Mouse (Mus musculus): ENCODE data around the gene Gm2030. TPM values are rescaled to one million over a fixed set of nuclear protein-coding genes. Genes with fewer than 3 reads are reported as not detected.

Gm2030 gene
- not detected for polyA plus RNA-seq (2014; fragmentation: Illumina TruSeq; extraction: RNeasy Lipid Tissue Mini Kit (QIAGEN cat#74804); ENCODE audit: low read depth, low replicate concordance)

DNA sequence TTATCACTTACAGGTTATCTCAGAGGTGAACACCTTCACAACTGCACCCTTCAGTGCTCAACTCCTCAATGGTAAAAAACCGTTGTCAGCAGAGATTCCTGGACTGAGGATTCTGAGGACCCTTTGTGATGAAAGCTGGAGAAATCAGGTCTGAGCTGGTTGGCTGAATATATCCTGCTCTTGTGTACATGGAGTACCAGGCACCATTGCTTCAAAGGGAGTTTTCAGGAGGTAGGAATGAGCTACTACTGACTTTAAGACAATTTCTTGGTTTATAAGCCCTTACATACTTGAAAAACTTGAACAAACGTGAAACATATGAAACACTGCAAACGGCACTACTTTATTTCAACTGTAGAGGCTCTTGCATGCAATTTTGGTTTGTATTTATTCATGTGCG lies at the start of gene Gm2030:
Gene Gm2030, minus strand, starts transcription at position 101 of the 400 bp plus-strand sequence.

Other genes starting within 250 kb of the Gm2030 start
- gene Gm2012, start 78.7 kb downstream of the Gm2030 start, polyA plus RNA-seq (2014; fragmentation: Illumina TruSeq; extraction: RNeasy Lipid Tissue Mini Kit (QIAGEN cat#74804); ENCODE audit: low read depth, low replicate concordance), result not detected
- not detected for gene Slx, start 235.5 kb upstream of the Gm2030 start, polyA plus RNA-seq (2014; fragmentation: Illumina TruSeq; extraction: RNeasy Lipid Tissue Mini Kit (QIAGEN cat#74804); ENCODE audit: low read depth, low replicate concordance)

Measured in kidney, adult 10 weeks (tissue).